Mouse (Mus musculus): ENCODE results near the gene Srgn. TPM values are rescaled to one million over a fixed set of nuclear protein-coding genes. Genes with fewer than 3 reads are reported as not detected.

Gene Srgn
- total RNA-seq, 2 experiments from 2014 or later = 7.1 to 9.7 TPM

- TF ChIP-seq CTCF (IDR thresholded peaks at IDR 0.05) = no peak
- H3K4me3 ChIP-seq = no peak overlapping the region
- intact Hi-C loops (cut with DNase I) = no loop called here
- DNase-seq (ENCODE audit: extremely low spot score in 1 of 2, low spot score in 2 of 2) = no peak
- H3K27ac ChIP-seq = no peak overlapping the region
Observed at GRCm38 (mm10) chr10:62512855-62513254, 14.4 kb downstream of the Srgn start.

GRCm38 (mm10) chr10:62511528-62511927 lies 15.7 kb downstream of the Srgn start:
- DNase-seq (ENCODE audit: extremely low spot score in 1 of 2, low spot score in 2 of 2) = no peak
- TF ChIP-seq CTCF (IDR thresholded peaks at IDR 0.05) = no peak
- H3K4me3 ChIP-seq = no peak overlapping the region
- H3K27ac ChIP-seq = no peak overlapping the region
- intact Hi-C loops (cut with DNase I) = no loop called here

GRCm38 (mm10) chr10:62509032-62509656 lies 18.1 kb downstream of the Srgn start:
- DNase-seq (ENCODE audit: extremely low spot score in 1 of 2, low spot score in 2 of 2) = no peak
- no peak overlapping the region for H3K4me3 ChIP-seq
- no peak for TF ChIP-seq CTCF (IDR thresholded peaks at IDR 0.05)
- intact Hi-C loops (cut with DNase I) = no loop called here
- H3K27ac ChIP-seq = peak overlapping the region; percentile 61; the same call in 1 of the 2 replicates

GRCm38 (mm10) chr10:62508459-62508858 lies 18.8 kb downstream of the Srgn start:
- H3K27ac ChIP-seq = peak overlapping the region; percentile 71
- intact Hi-C loops (cut with DNase I) = no loop called here
- DNase-seq (ENCODE audit: extremely low spot score in 1 of 2, low spot score in 2 of 2) = no peak
- peak overlapping the region; percentile 46 for H3K4me3 ChIP-seq
- no peak for TF ChIP-seq CTCF (IDR thresholded peaks at IDR 0.05)

GRCm38 (mm10) chr10:62507591-62508308 lies 19.5 kb downstream of the Srgn start:
- no peak for DNase-seq (ENCODE audit: extremely low spot score in 1 of 2, low spot score in 2 of 2)
- intact Hi-C loops (cut with DNase I) = no loop called here
- Histone ChIP-seq H3K27ac (peak overlapping the region; percentile 71), H3K4me3 (peak overlapping the region; percentile 46)
- no peak for TF ChIP-seq CTCF (IDR thresholded peaks at IDR 0.05)

- no peak overlapping the region for H3K27ac ChIP-seq
- no peak for DNase-seq (ENCODE audit: extremely low spot score in 1 of 2, low spot score in 2 of 2)
- no peak for TF ChIP-seq CTCF (IDR thresholded peaks at IDR 0.05)
- intact Hi-C loops (cut with DNase I) = no loop called here
- H3K4me3 ChIP-seq = peak overlapping the region; percentile 46
Observed at GRCm38 (mm10) chr10:62507071-62507470, 20.2 kb downstream of the Srgn start.

GRCm38 (mm10) chr10:62506019-62506556 lies 21.2 kb downstream of the Srgn start:
- intact Hi-C loops (cut with DNase I) = no loop called here
- H3K4me3 ChIP-seq = no peak overlapping the region
- no peak for DNase-seq (ENCODE audit: extremely low spot score in 1 of 2, low spot score in 2 of 2)

GRCm38 (mm10) chr10:62505224-62505983 lies 21.8 kb downstream of the Srgn start:
- Histone ChIP-seq H3K27ac (no peak overlapping the region), H3K4me3 (no peak overlapping the region)
- intact Hi-C loops (cut with DNase I) = no loop called here
- TF ChIP-seq CTCF (IDR thresholded peaks at IDR 0.05) = no peak
- DNase-seq (ENCODE audit: extremely low spot score in 1 of 2, low spot score in 2 of 2) = no peak

More at GRCm38 (mm10) chr10:62506019-62506556, 21.2 kb downstream of the Srgn start:
- no peak for TF ChIP-seq CTCF (IDR thresholded peaks at IDR 0.05)
- H3K27ac ChIP-seq = peak overlapping the region; percentile 36; the same call in 1 of the 2 replicates

GRCm38 (mm10) chr10:62503836-62504628 lies 23.2 kb downstream of the Srgn start:
- intact Hi-C loops (cut with DNase I) = no loop called here
- no peak overlapping the region for H3K27ac ChIP-seq
- no peak for DNase-seq (ENCODE audit: extremely low spot score in 1 of 2, low spot score in 2 of 2)
- TF ChIP-seq CTCF (IDR thresholded peaks at IDR 0.05) = no peak
- H3K4me3 ChIP-seq = no peak overlapping the region

- TF ChIP-seq CTCF (IDR thresholded peaks at IDR 0.05) = no peak
Observed at GRCm38 (mm10) chr10:62503353-62503752, 23.9 kb downstream of the Srgn start.

GRCm38 (mm10) chr10:62501951-62502350 lies 25.3 kb downstream of the Srgn start:
- Histone ChIP-seq H3K27ac (no peak overlapping the region), H3K4me3 (no peak overlapping the region)
- TF ChIP-seq CTCF (IDR thresholded peaks at IDR 0.05) = no peak
- no peak for DNase-seq (ENCODE audit: extremely low spot score in 1 of 2, low spot score in 2 of 2)
- intact Hi-C loops (cut with DNase I) = no loop called here

More at GRCm38 (mm10) chr10:62503353-62503752, 23.9 kb downstream of the Srgn start:
- Histone ChIP-seq H3K27ac (no peak overlapping the region), H3K4me3 (no peak overlapping the region)
- intact Hi-C loops (cut with DNase I) = no loop called here
- no peak for DNase-seq (ENCODE audit: extremely low spot score in 1 of 2, low spot score in 2 of 2)
